Mouse (Mus musculus) embryonic fibroblast, embryonic 13.5 days (primary cell): ENCODE data around the gene Hrk.

Experiments
- CTCF ChIP-seq: IDR thresholded peaks from 2 replicates; pipeline ENCODE4 v1.5.1; 2011; ENCODE audit warnings: mild to moderate bottlenecking, control low read depth, low read length, moderate library complexity, borderline replicate concordance; ENCODE audit not compliant: insufficient read depth
- POLR2A ChIP-seq: IDR thresholded peaks from 2 replicates; pipeline ENCODE4 v1.6.1; 2011; ENCODE audit warnings: low read depth, mild to moderate bottlenecking, control low read depth, low read length, moderate library complexity

GRCm38 (mm10) chr5:118126671-118127070 is 37.8 kb upstream of the Hrk start:
- TF ChIP-seq POLR2A (no peak), CTCF (no peak)
